Mouse (Mus musculus) retina, postnatal 7 days (tissue): ENCODE measurements around the gene Tbr1.

Experiments
- DNase-seq: peaks from one replicate; pipeline ENCODE4 v3.0.0-alpha.2; 2012; ENCODE audit warnings: low read depth, low spot score

The Tbr1 gene

DNA sequence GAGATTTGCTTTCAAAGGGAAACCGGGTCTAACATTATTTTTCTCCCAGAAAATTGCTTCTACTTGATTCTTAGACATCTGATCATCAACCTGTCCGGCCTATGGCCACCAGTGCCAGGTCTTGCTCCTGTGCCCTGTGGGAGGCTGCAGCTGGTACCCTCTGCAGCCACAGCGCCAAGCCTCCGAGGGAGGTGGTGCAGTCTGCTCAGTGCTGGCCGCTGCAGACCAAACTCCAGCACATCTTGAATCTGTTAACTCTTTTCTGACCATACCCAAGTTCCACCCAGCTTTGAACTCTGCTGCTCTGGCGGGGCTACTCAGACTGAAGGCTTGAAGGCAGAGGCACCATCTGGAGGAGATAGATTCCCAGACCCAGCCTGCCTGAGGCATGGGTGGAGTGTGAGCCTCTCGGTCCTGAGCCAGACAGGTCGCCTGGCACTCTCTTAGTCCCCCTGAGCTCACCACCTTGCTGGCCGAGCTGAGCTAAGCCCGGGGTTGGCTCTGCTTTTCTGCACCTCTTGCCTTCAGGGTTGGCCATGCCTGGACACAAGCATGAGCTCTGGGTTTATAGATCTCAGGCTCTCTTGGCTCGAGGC lies at the start of gene Tbr1:
Gene Tbr1 (plus strand): TSS at position 275 of the 596 bp plus-strand sequence.
- no peak for DNase-seq

- no peak for DNase-seq
These were observed 47.7 kb upstream of the Tbr1 start for GRCm38 (mm10) chr2:61754989-61755388.

DNA sequence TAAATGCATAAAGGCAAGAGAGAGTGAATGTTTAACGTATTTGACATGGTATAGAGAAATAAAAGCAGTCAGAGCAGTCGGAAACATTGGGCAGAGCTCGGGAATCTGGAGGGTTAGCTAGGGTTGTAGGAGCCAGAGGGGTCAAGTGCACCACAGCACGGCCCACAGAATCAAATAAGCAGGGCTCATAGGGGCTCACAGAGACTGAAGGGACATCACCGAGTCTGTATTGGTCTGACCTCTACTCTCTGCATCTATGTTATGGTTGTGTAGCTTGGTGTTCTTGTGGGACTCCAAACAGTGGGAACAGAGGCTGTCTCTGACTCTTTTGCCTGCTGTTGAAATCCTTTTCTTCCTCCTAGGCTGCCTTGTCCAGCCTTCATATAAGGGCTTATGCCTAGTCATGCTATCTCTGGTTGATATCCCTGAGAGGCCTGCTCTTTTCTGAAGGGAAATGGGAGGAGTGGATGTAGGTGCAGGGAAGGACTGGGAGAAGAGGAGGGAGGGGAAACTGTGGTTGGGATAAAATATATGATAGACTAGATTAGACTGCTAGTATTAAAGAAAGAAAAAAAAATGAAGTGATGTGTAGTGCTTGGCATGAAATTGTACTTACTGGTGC lies 43.4 kb upstream of the Tbr1 start:
- DNase-seq, result no peak

GRCm38 (mm10) chr2:61760044-61760443 lies 42.7 kb upstream of the Tbr1 start:
- no peak for DNase-seq

DNA sequence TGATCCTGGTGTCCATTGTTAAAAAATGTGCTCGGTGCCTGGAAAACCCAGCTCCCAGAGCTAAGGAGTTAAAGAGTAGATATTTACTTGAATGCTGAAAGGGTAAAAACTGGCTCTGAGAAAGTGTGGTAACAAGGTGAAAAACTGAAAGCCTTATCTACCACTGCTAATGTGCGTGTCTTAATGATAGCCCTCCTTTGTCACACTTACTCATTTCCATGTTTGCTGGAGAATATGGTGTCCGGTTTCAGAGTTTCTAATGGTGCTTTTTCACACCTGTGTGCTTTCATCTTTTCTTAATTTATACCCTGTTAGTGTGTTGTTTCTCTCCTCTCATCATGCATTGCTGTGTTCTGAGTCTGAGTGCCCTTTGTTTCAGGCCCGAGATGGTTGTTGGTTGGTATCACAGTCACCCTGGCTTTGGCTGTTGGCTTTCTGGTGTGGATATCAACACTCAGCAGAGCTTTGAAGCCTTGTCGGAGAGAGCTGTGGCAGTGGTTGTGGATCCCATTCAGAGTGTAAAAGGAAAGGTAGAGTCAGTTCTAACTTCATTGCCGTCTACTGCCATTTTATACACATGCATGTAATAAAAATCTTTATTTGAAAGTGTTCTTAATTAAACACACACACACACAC lies 38.1 kb upstream of the Tbr1 start:
- DNase-seq, result no peak

- no peak for DNase-seq
These were observed 37.2 kb upstream of the Tbr1 start for GRCm38 (mm10) chr2:61765526-61765925.

DNA sequence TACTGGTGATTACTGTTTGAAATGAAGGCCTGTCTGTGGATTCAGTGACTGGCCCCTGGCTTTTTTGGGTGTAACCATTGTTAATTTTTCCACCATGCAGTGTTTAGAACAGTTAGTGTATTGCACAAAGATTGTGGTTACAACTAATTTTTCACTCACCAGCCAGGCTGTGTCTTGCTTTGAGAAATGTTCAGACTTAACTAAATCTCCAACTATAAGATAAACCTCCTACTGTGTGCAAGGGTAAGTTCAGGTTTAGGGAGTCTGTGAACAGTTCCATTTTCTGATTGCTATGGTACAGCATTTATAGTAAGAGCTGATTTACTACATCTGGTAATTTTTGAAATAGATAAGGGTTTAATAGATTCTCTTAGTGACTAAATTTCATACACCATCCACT lies 21.9 kb upstream of the Tbr1 start:
- DNase-seq, result no peak

GRCm38 (mm10) chr2:61794960-61795359 lies 7.8 kb upstream of the Tbr1 start:
- DNase-seq, result no peak

DNA sequence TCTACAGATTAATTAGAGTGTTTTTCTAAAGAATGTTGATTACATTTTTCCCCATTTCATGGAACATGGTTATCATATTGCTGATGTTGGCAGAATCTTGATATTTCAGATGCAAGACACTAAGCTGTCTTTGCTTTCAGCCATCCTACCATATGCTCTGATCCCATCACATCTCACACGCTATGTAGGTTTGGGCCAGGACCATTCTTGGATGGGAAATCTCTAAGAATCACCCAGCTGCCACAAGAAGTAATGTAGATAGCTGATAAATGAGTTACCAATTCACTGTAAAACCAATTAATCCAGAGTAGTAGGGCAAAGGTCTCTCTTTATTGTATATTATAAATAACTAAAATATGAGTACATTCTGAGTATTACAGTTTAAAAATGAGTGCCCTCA lies 4.7 kb upstream of the Tbr1 start:
- no peak for DNase-seq

GRCm38 (mm10) chr2:61803443-61804367 lies 975 bp downstream of the Tbr1 start:
- no peak for DNase-seq

- no peak for DNase-seq
These were observed 1.7 kb downstream of the Tbr1 start for GRCm38 (mm10) chr2:61804382-61804840.

GRCm38 (mm10) chr2:61804841-61805540 lies 2.3 kb downstream of the Tbr1 start:
- no peak for DNase-seq

GRCm38 (mm10) chr2:61805541-61806345 lies 3.0 kb downstream of the Tbr1 start:
- no peak for DNase-seq

GRCm38 (mm10) chr2:61806346-61806825 lies 3.7 kb downstream of the Tbr1 start:
- no peak for DNase-seq

- DNase-seq, result no peak
These were observed 4.4 kb downstream of the Tbr1 start for GRCm38 (mm10) chr2:61807151-61807550.

- no peak for DNase-seq
These were observed 5.1 kb downstream of the Tbr1 start for GRCm38 (mm10) chr2:61807781-61808180.

DNA sequence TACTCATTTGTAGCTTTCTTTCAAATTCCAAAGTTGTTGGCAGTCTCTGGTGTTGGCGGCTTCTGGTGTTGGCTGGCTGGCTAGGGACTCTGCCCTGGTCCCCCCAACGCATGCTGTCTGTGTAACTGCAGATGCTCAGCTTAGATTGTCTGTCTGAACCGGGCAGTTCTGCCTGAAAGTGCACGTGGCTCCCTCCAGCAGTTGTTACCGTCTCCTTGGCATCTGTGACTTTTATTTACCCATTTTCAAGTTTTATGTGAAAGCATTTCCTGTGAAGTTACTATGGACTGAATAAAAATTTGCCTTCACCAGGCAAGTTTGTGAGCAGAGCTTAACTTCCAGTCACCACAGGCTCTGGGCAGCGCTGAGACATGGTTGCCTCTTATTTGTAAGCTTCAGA lies 6.0 kb downstream of the Tbr1 start:
- DNase-seq, result no peak

- no peak for DNase-seq
These were observed 6.7 kb downstream of the Tbr1 start for GRCm38 (mm10) chr2:61809381-61809780.

GRCm38 (mm10) chr2:61810751-61811150 lies 8.0 kb downstream of the Tbr1 start:
- DNase-seq, result no peak

- DNase-seq, result no peak
These were observed 8.4 kb downstream of the Tbr1 start for GRCm38 (mm10) chr2:61811163-61811506.
